Mouse (Mus musculus) hindbrain, embryonic 12.5 days (tissue): ENCODE data around the gene Gm5141. TPM values are rescaled to one million over a fixed set of nuclear protein-coding genes. Genes with fewer than 3 reads are reported as not detected.
A peak's percentile ranks its signal among the peaks of the same experiment; 100 is the strongest.
"Not testable (repeated sequence)": the region's sequence is repeated elsewhere in the genome, so short reads cannot be mapped to it uniquely, and the experiment has no call there.

Source experiments
- ATAC-seq: fragments of 200-750 bp; cut with Nextera tagmentation; 2 replicates; pipeline ENCODE4 v1.8.0; 2017; ENCODE audit warnings: moderate TSS enrichment; ENCODE audit not compliant: low FRiP score
- H3K27ac ChIP-seq: fragments of 300-500 bp; sonication (generic); 2 replicates; pipeline ENCODE4 v1.5.1; 2016; ENCODE audit warnings: mild to moderate bottlenecking
- H3K27me3 ChIP-seq: fragments of 300-500 bp; sonication (generic); 2 replicates; pipeline ENCODE4 v1.6.1; 2016; ENCODE audit warnings: mild to moderate bottlenecking
- H3K36me3 ChIP-seq: fragments of 300-500 bp; sonication (generic); 2 replicates; pipeline ENCODE4 v1.6.1; 2016; ENCODE audit warnings: mild to moderate bottlenecking
- H3K4me1 ChIP-seq: fragments of 300-500 bp; sonication (generic); 2 replicates; pipeline ENCODE4 v1.6.1; 2016
- H3K4me2 ChIP-seq: fragments of 300-500 bp; sonication (generic); replicated peaks from 2 replicates; pipeline ENCODE4 v1.6.1; 2016; ENCODE audit warnings: mild to moderate bottlenecking
- H3K4me3 ChIP-seq: fragments of 300-500 bp; sonication (generic); 2 replicates; pipeline ENCODE4 v1.5.1; 2016; ENCODE audit warnings: mild to moderate bottlenecking
- H3K9ac ChIP-seq: fragments of 300-500 bp; sonication (generic); 2 replicates; pipeline ENCODE4 v1.6.1; 2016; ENCODE audit warnings: mild to moderate bottlenecking, moderate library complexity
- H3K9me3 ChIP-seq: fragments of 300-500 bp; sonication (generic); replicated peaks from 2 replicates; pipeline ENCODE4 v1.6.1; 2016; ENCODE audit warnings: mild to moderate bottlenecking
- WGBS: fragments of 180-500 bp; shearing (Covaris S2); methylation state at CpG from one replicate; pipeline ENCODE4 v1.1.7; 2016; 5-methylcytosine and 5-hydroxymethylcytosine counted together
- polyA plus RNA-seq: library from polyadenylated mRNA; unstranded; fragments of >200 nt; fragmentation: Nextera tagmentation; extraction: Ambion mirVana; gene quantifications from 2 replicates; pipeline ENCODE4 v1.2.1, GENCODE M21; 2016

The Gm5141 gene
- polyA plus RNA-seq, result 11.2 and 12.8 TPM in 2 replicates

- not testable (repeated sequence) for H3K36me3 ChIP-seq, H3K27me3 ChIP-seq, H3K9me3 ChIP-seq, H3K4me1 ChIP-seq, H3K27ac ChIP-seq
- ATAC-seq, result peak; percentile 100
- WGBS, result 7% methylated on average over 23 of the region's 23 CpGs
- H3K9ac ChIP-seq, result peak within 1 kb of the TSS; percentile 54
- H3K4me3 ChIP-seq, result peak within 1 kb of the TSS; percentile 46
- peak within 1 kb of the TSS; percentile 65 for H3K4me2 ChIP-seq
These were observed at the start of gene Gm5141 for GRCm38 (mm10) chr13:62785199-62786134. Gm5141 (minus strand) TSS chr13:62785808.

- ATAC-seq, result no peak
- H3K36me3 ChIP-seq, result no peaks in the 10 kb centered on the region
- no peak overlapping the region for H3K27ac ChIP-seq
- H3K27me3 ChIP-seq, result no peaks in the 10 kb centered on the region
- no peak overlapping the region for H3K9ac ChIP-seq
- H3K4me1 ChIP-seq, result no peaks in the 10 kb centered on the region
- no peak overlapping the region for H3K4me3 ChIP-seq
- WGBS, result 35% methylated on average over 4 of the region's 4 CpGs
- no peaks in the 10 kb centered on the region for H3K9me3 ChIP-seq
- H3K4me2 ChIP-seq, result no peak overlapping the region
These were observed 47.7 kb upstream of the Gm5141 start for GRCm38 (mm10) chr13:62833341-62833740.

- Histone ChIP-seq H3K27ac (no peak overlapping the region), H3K4me2 (no peak overlapping the region), H3K36me3 (no peaks in the 10 kb centered on the region), H3K9ac (no peak overlapping the region), H3K27me3 (no peaks in the 10 kb centered on the region), H3K4me1 (no peaks in the 10 kb centered on the region), H3K9me3 (no peaks in the 10 kb centered on the region), H3K4me3 (no peak overlapping the region)
- ATAC-seq, result no peak
- 82% methylated on average over 2 of the region's 2 CpGs for whole genome bisulfite sequencing
These were observed 46.6 kb upstream of the Gm5141 start for GRCm38 (mm10) chr13:62832239-62832638.

GRCm38 (mm10) chr13:62815705-62816104 is 30.1 kb upstream of the Gm5141 start:
- not testable (repeated sequence) for H3K4me2 ChIP-seq, H3K27me3 ChIP-seq, H3K4me3 ChIP-seq, H3K4me1 ChIP-seq, H3K36me3 ChIP-seq, H3K9me3 ChIP-seq, H3K9ac ChIP-seq, H3K27ac ChIP-seq, ATAC-seq
- WGBS, result 87% methylated on average over 3 of the region's 3 CpGs

DNA sequence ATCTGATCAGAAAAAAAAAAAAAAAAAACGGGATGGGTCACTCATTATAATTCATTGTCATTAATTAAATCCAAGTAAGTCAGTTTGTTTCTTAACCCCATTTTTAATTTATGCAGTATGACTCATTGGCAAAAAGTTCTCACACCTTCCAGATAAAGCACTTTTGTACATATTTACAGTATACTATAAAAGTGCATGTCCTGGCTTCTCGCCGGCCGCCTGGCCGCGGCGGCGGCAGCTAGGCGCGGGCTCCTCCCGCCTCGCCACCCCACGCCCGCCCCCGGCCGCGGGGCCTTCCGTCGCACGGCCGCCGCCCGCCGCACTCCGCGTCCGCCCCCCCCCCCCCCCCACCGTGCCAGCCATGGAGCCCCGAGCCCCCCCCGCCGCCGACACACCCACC is 27.1 kb upstream of the Gm5141 start:
- Histone ChIP-seq H3K4me3 (peak overlapping the region; percentile 36), H3K36me3 (no peaks in the 10 kb centered on the region), H3K27ac (no peak overlapping the region), H3K9ac (peak overlapping the region; percentile 41; the same call in 1 of the 2 replicates), H3K27me3 (no peaks in the 10 kb centered on the region), H3K4me1 (no peaks in the 10 kb centered on the region), H3K4me2 (peak overlapping the region; percentile 60), H3K9me3 (no peaks in the 10 kb centered on the region; the same call in 1 of the 2 replicates)
- ATAC-seq, result no peak
- WGBS, result 5% methylated on average over 24 of the region's 32 CpGs

GRCm38 (mm10) chr13:62807981-62808380 is 22.4 kb upstream of the Gm5141 start:
- not testable (repeated sequence) for ATAC-seq, H3K4me3 ChIP-seq, H3K4me1 ChIP-seq, H3K27me3 ChIP-seq, H3K9ac ChIP-seq, H3K27ac ChIP-seq, H3K9me3 ChIP-seq, H3K36me3 ChIP-seq, H3K4me2 ChIP-seq
- WGBS, result 91% methylated on average over 6 of the region's 6 CpGs

DNA sequence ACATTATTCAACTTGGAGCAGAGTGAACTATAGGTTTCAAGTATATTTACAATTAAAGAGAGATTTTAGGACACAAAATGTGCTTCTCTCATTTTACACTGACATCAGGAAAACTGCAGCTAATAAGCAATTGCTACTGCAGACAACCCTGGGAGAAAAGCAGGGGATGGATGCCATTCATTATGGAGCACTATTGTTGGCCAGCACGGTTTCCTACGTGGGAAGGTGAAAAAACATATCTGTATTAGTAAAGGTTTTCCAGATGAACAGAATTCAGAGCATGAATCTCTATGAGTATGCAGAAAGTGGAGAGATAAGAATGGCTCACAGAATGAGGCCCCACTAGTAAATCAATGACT is 506 bp upstream of the Gm5141 start:
- WGBS, result 69% methylated on average over 2 of the region's 2 CpGs
- H3K27me3 ChIP-seq, H3K9me3 ChIP-seq, H3K4me1 ChIP-seq, H3K27ac ChIP-seq, H3K36me3 ChIP-seq: not testable (repeated sequence)
- peak overlapping the region; percentile 43 for H3K4me2 ChIP-seq
- H3K4me3 ChIP-seq, result peak overlapping the region; percentile 46
- H3K9ac ChIP-seq, result peak overlapping the region; percentile 45; the same call in 1 of the 2 replicates
- ATAC-seq, result peak; percentile 33

DNA sequence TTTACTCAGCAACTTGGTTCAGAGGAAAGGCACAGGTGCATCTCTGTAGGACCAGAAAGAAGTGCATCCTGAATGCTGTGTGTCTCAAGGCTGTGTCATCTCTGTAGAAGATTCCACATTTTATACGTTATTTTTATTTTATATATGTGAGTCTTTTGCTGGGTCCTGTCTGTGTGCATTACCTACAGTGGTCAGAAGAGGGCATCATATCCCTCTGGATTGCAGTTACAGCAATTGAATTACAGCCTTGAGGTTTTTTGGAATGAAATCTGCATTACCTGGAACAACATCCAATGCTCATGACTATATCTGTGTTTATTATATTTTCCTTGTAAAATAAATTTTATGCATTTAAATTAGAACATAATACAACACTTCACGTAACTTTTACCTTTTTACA is 21.8 kb downstream of the Gm5141 start:
- ATAC-seq, H3K4me1 ChIP-seq, H3K4me2 ChIP-seq, H3K9ac ChIP-seq, H3K27ac ChIP-seq, H3K27me3 ChIP-seq, H3K36me3 ChIP-seq, H3K9me3 ChIP-seq, H3K4me3 ChIP-seq: not testable (repeated sequence)
- WGBS, result 72% methylated on average over 2 of the region's 2 CpGs

- H3K4me3 ChIP-seq, result peak within 1 kb of the TSS; percentile 46
- H3K36me3 ChIP-seq, H3K27me3 ChIP-seq, H3K9me3 ChIP-seq, H3K4me1 ChIP-seq, H3K27ac ChIP-seq: not testable (repeated sequence)
- 10% methylated on average over 20 of the region's 20 CpGs for WGBS
- H3K4me2 ChIP-seq, result peak within 1 kb of the TSS; percentile 51
- peak within 1 kb of the TSS; percentile 50; the same call in 1 of the 2 replicates for H3K9ac ChIP-seq
- peak; percentile 95 for ATAC-seq
These were observed 24.9 kb downstream of the Gm5141 start, which contains the start of gene Platr25 for GRCm38 (mm10) chr13:62760432-62761415. Platr25 (minus strand) TSS chr13:62760709.

- H3K9me3 ChIP-seq, result no peaks in the 10 kb centered on the region
- H3K9ac ChIP-seq, result no peak overlapping the region
- H3K4me3 ChIP-seq, result no peak overlapping the region
- ATAC-seq, result no peak
- H3K36me3 ChIP-seq, result no peaks in the 10 kb centered on the region
- WGBS, result 94% methylated on average over 2 of the region's 2 CpGs
- H3K27me3 ChIP-seq, result no peaks in the 10 kb centered on the region
- no peak overlapping the region for H3K27ac ChIP-seq
- H3K4me1 ChIP-seq, result no peaks in the 10 kb centered on the region
- no peak overlapping the region for H3K4me2 ChIP-seq
These were observed 52.3 kb downstream of the Gm5141 start for GRCm38 (mm10) chr13:62733322-62733721.
